Mouse (Mus musculus): ENCODE measurements at regions not wholly inside any gene's neighbourhood (a gene's known extent, or its start where the extent isn't known, plus 50 kb on each side); places are given as distances from the start of the nearest gene placed in this dataset.
A peak's percentile ranks its signal among the peaks of the same experiment; 100 is the strongest.

DNA sequence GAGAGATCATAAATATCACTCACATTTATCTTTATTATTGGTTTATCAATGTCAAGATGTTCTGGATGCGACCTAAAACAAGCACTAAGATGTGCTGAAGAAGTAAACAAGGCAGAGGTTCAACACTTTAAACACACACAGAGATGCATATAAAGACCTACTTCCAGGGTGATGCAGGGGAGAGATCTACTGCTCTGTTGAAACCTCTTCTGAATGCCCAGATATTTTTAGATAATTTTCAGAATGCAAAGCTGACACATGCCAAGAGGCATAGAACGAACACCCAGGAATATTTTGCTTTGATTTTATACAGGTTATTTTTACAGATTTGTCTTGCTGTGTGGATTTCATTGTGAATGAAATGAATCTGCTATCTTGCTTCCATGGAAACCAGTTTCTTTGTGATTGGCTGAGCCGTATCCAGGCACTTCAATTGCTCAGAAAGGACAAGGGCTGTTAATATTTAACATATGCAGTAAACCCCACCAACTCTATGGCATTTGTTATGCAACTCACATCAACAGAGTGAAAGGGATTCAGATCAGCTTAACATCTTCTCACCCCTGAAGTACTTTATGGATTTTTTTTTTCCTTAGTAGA is 523.2 kb upstream of the Tbl1xr1 start:
- Histone ChIP-seq H3K4me3 (ENCODE audit: low read depth, low read length) (no peak overlapping the region), H3K27ac (replicated peaks) (no peak overlapping the region), H3K36me3 (ENCODE audit: control insufficient read depth, insufficient read depth, low read length) (no peaks in the 10 kb centered on the region), H3K4me2 (replicated peaks; ENCODE audit: low read depth) (no peak overlapping the region), H3K27me3 (ENCODE audit: control insufficient read depth, insufficient read depth, low read length) (no peaks in the 10 kb centered on the region), H3K9me3 (ENCODE audit: control insufficient read depth, low read length) (no peaks in the 10 kb centered on the region), H3K9ac (ENCODE audit: low read length) (no peak overlapping the region), H3K4me1 (replicated peaks; ENCODE audit: control insufficient read depth, insufficient read depth) (no peaks in the 10 kb centered on the region)
- no peak for TF ChIP-seq CTCF (IDR thresholded peaks at IDR 0.05; ENCODE audit: low read depth)
- TF ChIP-seq EP300 (optimal IDR thresholded peaks at IDR 0.05), result no peak
- DNase-seq (ENCODE audit: low spot score) (peak; percentile 31), ATAC-seq (ENCODE audit: low FRiP score, low TSS enrichment) (peak; percentile 40; the same call in 1 of the 2 replicates)
- 34% methylated on average over 3 of the region's 3 CpGs for WGBS

DNA sequence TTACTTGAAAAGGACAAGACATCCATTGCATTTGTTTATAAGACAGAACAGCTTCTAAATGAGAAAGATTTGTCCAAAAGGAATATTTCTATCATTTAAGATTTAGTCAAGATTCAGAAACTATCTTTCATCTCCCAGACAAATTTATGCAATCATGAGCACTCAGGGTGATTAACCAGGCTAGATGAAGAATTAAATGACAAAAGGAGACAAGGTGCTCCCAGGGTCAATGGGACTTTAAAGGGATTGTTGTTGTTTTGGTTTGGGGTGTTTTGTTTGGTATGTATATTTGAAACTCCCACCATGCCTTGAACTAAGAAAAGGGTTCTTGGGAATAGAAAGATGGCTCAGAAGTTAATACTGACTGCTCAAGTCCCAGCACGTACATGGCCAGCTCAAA is 522.6 kb upstream of the Tbl1xr1 start:
- WGBS, result 59% methylated on average over 1 of the region's 1 CpGs
- Histone ChIP-seq H3K36me3 (ENCODE audit: control insufficient read depth, insufficient read depth, low read length) (no peaks in the 10 kb centered on the region), H3K4me2 (replicated peaks; ENCODE audit: low read depth) (no peak overlapping the region), H3K9ac (ENCODE audit: low read length) (no peak overlapping the region), H3K27ac (replicated peaks) (no peak overlapping the region), H3K9me3 (ENCODE audit: control insufficient read depth, low read length) (no peaks in the 10 kb centered on the region), H3K4me1 (replicated peaks; ENCODE audit: control insufficient read depth, insufficient read depth) (no peaks in the 10 kb centered on the region), H3K27me3 (ENCODE audit: control insufficient read depth, insufficient read depth, low read length) (no peaks in the 10 kb centered on the region), H3K4me3 (ENCODE audit: low read depth, low read length) (no peak overlapping the region)
- no peak for ATAC-seq (ENCODE audit: low FRiP score, low TSS enrichment)
- TF ChIP-seq EP300 (optimal IDR thresholded peaks at IDR 0.05), result no peak
- TF ChIP-seq CTCF (IDR thresholded peaks at IDR 0.05; ENCODE audit: low read depth), result no peak
- DNase-seq (ENCODE audit: low spot score), result no peak

DNA sequence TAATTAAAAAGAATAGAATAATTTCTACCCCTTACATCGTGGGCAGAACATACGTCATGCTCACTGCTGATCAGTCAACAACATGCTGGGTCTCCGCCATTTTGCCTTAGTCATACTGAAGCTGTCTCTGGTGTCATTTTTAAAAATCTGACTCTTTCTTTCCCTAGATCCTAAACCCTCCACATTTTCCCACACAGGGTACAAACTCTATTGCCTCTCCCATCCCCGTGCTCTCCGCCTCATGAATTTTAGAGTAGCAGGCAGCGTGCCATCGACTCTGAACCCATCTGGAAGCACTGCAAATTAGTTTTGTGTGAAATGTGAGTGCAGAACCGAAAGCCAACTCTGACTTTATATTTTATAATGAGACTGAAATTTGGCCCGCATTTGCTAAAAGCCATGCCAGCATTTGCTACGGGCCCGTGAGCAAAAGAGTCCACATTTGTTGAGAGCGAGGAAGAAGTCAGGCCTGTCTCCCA is 518.5 kb upstream of the Tbl1xr1 start:
- 71% methylated on average over 12 of the region's 12 CpGs for WGBS
- no peaks in the 10 kb centered on the region for H3K36me3 ChIP-seq (ENCODE audit: control insufficient read depth, insufficient read depth, low read length)
- H3K4me3 ChIP-seq (ENCODE audit: low read depth, low read length), result no peak overlapping the region
- H3K27me3 ChIP-seq (ENCODE audit: control insufficient read depth, insufficient read depth, low read length), result no peaks in the 10 kb centered on the region
- H3K27ac ChIP-seq (replicated peaks), result no peak overlapping the region
- no peak for TF ChIP-seq CTCF (IDR thresholded peaks at IDR 0.05; ENCODE audit: low read depth)
- no peak for TF ChIP-seq EP300 (optimal IDR thresholded peaks at IDR 0.05)
- H3K4me2 ChIP-seq (replicated peaks; ENCODE audit: low read depth), result no peak overlapping the region
- H3K9me3 ChIP-seq (ENCODE audit: control insufficient read depth, low read length), result no peaks in the 10 kb centered on the region
- ATAC-seq (ENCODE audit: low FRiP score, low TSS enrichment), result no peak
- no peak for DNase-seq (ENCODE audit: low spot score)
- no peaks in the 10 kb centered on the region for H3K4me1 ChIP-seq (replicated peaks; ENCODE audit: control insufficient read depth, insufficient read depth)
- no peak overlapping the region for H3K9ac ChIP-seq (ENCODE audit: low read length)

DNA sequence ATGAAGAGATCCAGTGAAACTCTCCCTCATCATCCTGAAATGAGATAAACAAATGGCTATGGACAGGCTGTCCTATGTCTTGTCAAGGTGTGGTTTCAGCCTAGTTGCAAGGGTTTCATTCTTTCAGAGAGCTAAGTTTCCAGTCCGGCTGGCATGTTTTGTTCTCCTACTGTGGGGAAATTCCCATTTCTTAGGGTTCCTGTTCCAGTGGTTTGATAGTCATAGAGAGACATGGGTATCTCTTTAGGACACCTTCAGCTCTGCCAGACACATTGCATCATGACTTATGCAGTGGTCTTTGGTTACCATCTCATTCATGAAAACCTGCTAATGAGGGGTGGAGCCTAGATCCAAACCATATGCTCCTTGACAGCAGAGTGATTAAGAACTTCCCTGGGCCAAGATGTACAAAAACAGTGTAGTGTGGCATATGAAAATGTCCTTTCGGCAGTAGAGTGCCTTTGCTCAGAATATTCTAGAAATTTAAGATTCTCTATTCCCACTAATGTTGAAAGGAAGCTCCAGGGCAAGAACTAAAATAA is 513.6 kb upstream of the Tbl1xr1 start:
- no peak overlapping the region for H3K4me3 ChIP-seq (ENCODE audit: low read depth, low read length)
- no peaks in the 10 kb centered on the region for H3K9me3 ChIP-seq (ENCODE audit: control insufficient read depth, low read length)
- no peaks in the 10 kb centered on the region for H3K4me1 ChIP-seq (replicated peaks; ENCODE audit: control insufficient read depth, insufficient read depth)
- H3K36me3 ChIP-seq (ENCODE audit: control insufficient read depth, insufficient read depth, low read length), result no peaks in the 10 kb centered on the region
- WGBS, result 81% methylated on average over 2 of the region's 2 CpGs
- no peak overlapping the region for H3K9ac ChIP-seq (ENCODE audit: low read length)
- no peak overlapping the region for H3K27ac ChIP-seq (replicated peaks)
- H3K4me2 ChIP-seq (replicated peaks; ENCODE audit: low read depth), result no peak overlapping the region
- DNase-seq (ENCODE audit: low spot score) (no peak), ATAC-seq (ENCODE audit: low FRiP score, low TSS enrichment) (no peak)
- H3K27me3 ChIP-seq (ENCODE audit: control insufficient read depth, insufficient read depth, low read length), result no peaks in the 10 kb centered on the region
- no peak for TF ChIP-seq EP300 (optimal IDR thresholded peaks at IDR 0.05)
- TF ChIP-seq CTCF (IDR thresholded peaks at IDR 0.05; ENCODE audit: low read depth), result no peak

DNA sequence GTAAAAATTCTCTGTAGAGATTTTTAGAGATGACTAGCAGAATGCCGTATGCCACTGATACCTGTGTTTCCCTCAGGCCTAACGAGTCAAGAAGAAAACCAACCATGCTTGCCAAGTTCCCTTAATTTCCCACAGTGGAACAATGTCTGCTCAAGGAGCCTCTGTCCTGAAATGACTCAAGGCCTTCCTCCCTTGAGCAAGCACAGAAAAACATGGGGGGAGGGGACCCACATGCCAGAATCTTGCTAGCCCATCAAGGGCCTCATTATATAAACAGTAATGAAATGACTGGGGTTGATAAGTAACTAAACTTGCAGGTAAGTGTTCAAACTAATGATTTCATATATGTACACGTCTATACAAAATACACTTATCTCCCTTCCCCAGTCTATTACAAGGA is 513.0 kb upstream of the Tbl1xr1 start:
- H3K4me1 ChIP-seq (replicated peaks; ENCODE audit: control insufficient read depth, insufficient read depth), result no peaks in the 10 kb centered on the region
- no peaks in the 10 kb centered on the region for H3K9me3 ChIP-seq (ENCODE audit: control insufficient read depth, low read length)
- no peak overlapping the region for H3K4me2 ChIP-seq (replicated peaks; ENCODE audit: low read depth)
- no peak overlapping the region for H3K9ac ChIP-seq (ENCODE audit: low read length)
- DNase-seq (ENCODE audit: low spot score) (peak; percentile 27), ATAC-seq (ENCODE audit: low FRiP score, low TSS enrichment) (peak; percentile 57; the same call in 1 of the 2 replicates)
- no peak for TF ChIP-seq CTCF (IDR thresholded peaks at IDR 0.05; ENCODE audit: low read depth)
- TF ChIP-seq EP300 (optimal IDR thresholded peaks at IDR 0.05), result no peak
- no peaks in the 10 kb centered on the region for H3K36me3 ChIP-seq (ENCODE audit: control insufficient read depth, insufficient read depth, low read length)
- WGBS, result 39% methylated on average over 3 of the region's 3 CpGs
- H3K27ac ChIP-seq (replicated peaks), result no peak overlapping the region
- H3K4me3 ChIP-seq (ENCODE audit: low read depth, low read length), result no peak overlapping the region
- no peaks in the 10 kb centered on the region for H3K27me3 ChIP-seq (ENCODE audit: control insufficient read depth, insufficient read depth, low read length)

DNA sequence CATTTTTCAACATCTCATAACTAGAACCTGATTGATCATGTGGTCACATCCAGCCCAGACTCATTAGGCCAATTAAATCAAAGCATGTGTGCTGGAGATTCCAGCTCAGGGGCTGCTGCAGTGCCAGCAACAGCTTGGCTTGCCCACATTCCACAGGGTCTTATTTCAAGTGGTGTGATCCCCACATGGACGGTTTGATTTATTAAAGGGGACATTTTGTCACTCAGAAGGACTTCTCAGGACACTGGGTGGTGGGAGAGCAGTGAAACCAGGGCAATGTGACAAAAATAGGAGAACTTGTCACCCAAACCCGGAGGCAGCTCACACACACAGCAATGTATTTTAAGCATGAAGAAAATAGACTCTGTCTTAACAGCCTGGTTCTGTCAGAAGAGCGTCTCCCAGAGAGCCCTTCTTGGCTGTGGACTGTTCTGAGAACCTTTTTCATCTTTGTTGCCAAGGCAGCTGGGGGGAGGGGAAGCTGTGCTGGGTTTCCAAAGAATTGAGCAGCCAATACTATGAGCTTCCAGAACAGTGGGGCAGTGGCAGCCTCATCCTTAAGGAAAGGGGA is 512.2 kb upstream of the Tbl1xr1 start:
- Histone ChIP-seq H3K4me2 (replicated peaks; ENCODE audit: low read depth) (no peak overlapping the region), H3K4me1 (replicated peaks; ENCODE audit: control insufficient read depth, insufficient read depth) (no peaks in the 10 kb centered on the region), H3K27me3 (ENCODE audit: control insufficient read depth, insufficient read depth, low read length) (no peaks in the 10 kb centered on the region), H3K36me3 (ENCODE audit: control insufficient read depth, insufficient read depth, low read length) (no peaks in the 10 kb centered on the region), H3K27ac (replicated peaks) (no peak overlapping the region; the same call in 1 of the 2 replicates), H3K9me3 (ENCODE audit: control insufficient read depth, low read length) (no peaks in the 10 kb centered on the region), H3K9ac (ENCODE audit: low read length) (no peak overlapping the region), H3K4me3 (ENCODE audit: low read depth, low read length) (no peak overlapping the region)
- 23% methylated on average over 3 of the region's 3 CpGs for WGBS
- no peak for TF ChIP-seq CTCF (IDR thresholded peaks at IDR 0.05; ENCODE audit: low read depth)
- TF ChIP-seq EP300 (optimal IDR thresholded peaks at IDR 0.05), result no peak
- DNase-seq (ENCODE audit: low spot score) (peak; percentile 30), ATAC-seq (ENCODE audit: low FRiP score, low TSS enrichment) (peak; percentile 51; the same call in 1 of the 2 replicates)
